Mouse (Mus musculus) ES-Bruce4 (cell line): ENCODE measurements at regions not wholly inside any gene's neighbourhood (a gene's known extent, or its start where the extent isn't known, plus 50 kb on each side); places are given as distances from the start of the nearest gene placed in this dataset.

Experiments used
- H3K27ac ChIP-seq: 2 replicates; pipeline ENCODE4 v1.5.1; 2012; ENCODE audit warnings: low read length, inconsistent platforms; ENCODE audit not compliant: insufficient read depth
- H3K27me3 ChIP-seq: 2 replicates; pipeline ENCODE4 v1.6.1; 2012; ENCODE audit warnings: mild to moderate bottlenecking, low read length, inconsistent platforms; ENCODE audit not compliant: control insufficient read depth, poor library complexity, insufficient read depth, severe bottlenecking
- H3K36me3 ChIP-seq: 2 replicates; pipeline ENCODE4 v1.6.1; 2012; ENCODE audit warnings: inconsistent platforms, mild to moderate bottlenecking, low read length, moderate library complexity; ENCODE audit not compliant: control insufficient read depth, poor library complexity, insufficient read depth, severe bottlenecking
- H3K4me1 ChIP-seq: one replicate; pipeline ENCODE4 v1.8.1; 2011; ENCODE audit warnings: low read length; ENCODE audit not compliant: control insufficient read depth, insufficient read depth
- H3K4me3 ChIP-seq: 2 replicates; pipeline ENCODE4 v1.5.1; 2011; ENCODE audit warnings: low read depth, mild to moderate bottlenecking, low read length
- H3K9ac ChIP-seq: 2 replicates; pipeline ENCODE4 v1.6.1; 2012; ENCODE audit warnings: low read depth, mild to moderate bottlenecking, inconsistent platforms; ENCODE audit not compliant: poor library complexity, severe bottlenecking
- H3K9me3 ChIP-seq: replicated peaks from 2 replicates; pipeline ENCODE4 v1.6.1; 2012; ENCODE audit warnings: mild to moderate bottlenecking, low read length, inconsistent platforms; ENCODE audit not compliant: control insufficient read depth, poor library complexity, insufficient read depth, severe bottlenecking
- CTCF ChIP-seq: IDR thresholded peaks from one replicate; pipeline ENCODE4 v1.8.1; 2011; ENCODE audit warnings: low read depth, low read length
- EP300 ChIP-seq: IDR thresholded peaks from 2 replicates; pipeline ENCODE4 v1.6.1; 2011; ENCODE audit warnings: low read depth, low read length; ENCODE audit not compliant: insufficient read depth
- POLR2A ChIP-seq: IDR thresholded peaks from one replicate; pipeline ENCODE4 v1.8.1; 2011; ENCODE audit warnings: low read length; ENCODE audit not compliant: insufficient read depth

GRCm38 (mm10) chr2:93135324-93135723 lies 52.0 kb upstream of the Trp53i11 start:
- Histone ChIP-seq H3K36me3 (no peaks in the 10 kb centered on the region), H3K27me3 (no peaks in the 10 kb centered on the region), H3K27ac (no peak overlapping the region), H3K9me3 (no peaks in the 10 kb centered on the region), H3K4me3 (no peak overlapping the region), H3K4me1 (no peaks in the 10 kb centered on the region), H3K9ac (no peak overlapping the region)
- no peak for TF ChIP-seq EP300
- no peak for TF ChIP-seq POLR2A
- no peak for TF ChIP-seq CTCF

- H3K9ac ChIP-seq, result no peak overlapping the region
- no peaks in the 10 kb centered on the region for H3K9me3 ChIP-seq
- no peaks in the 10 kb centered on the region for H3K36me3 ChIP-seq
- TF ChIP-seq CTCF (no peak), EP300 (no peak), POLR2A (no peak)
- no peaks in the 10 kb centered on the region for H3K27me3 ChIP-seq
- H3K27ac ChIP-seq, result no peak overlapping the region
- no peak overlapping the region for H3K4me3 ChIP-seq
- H3K4me1 ChIP-seq, result no peaks in the 10 kb centered on the region
Measured at GRCm38 (mm10) chr2:93133301-93133971, 53.9 kb upstream of the Trp53i11 start.

GRCm38 (mm10) chr2:93131825-93132623 lies 55.3 kb upstream of the Trp53i11 start:
- H3K27me3 ChIP-seq, result no peaks in the 10 kb centered on the region
- H3K9me3 ChIP-seq, result no peaks in the 10 kb centered on the region
- no peak overlapping the region for H3K9ac ChIP-seq
- H3K27ac ChIP-seq, result no peak overlapping the region
- H3K4me1 ChIP-seq, result no peaks in the 10 kb centered on the region
- no peaks in the 10 kb centered on the region for H3K36me3 ChIP-seq
- H3K4me3 ChIP-seq, result no peak overlapping the region
- no peak for TF ChIP-seq POLR2A
- no peak for TF ChIP-seq EP300
- TF ChIP-seq CTCF, result no peak

- TF ChIP-seq CTCF (no peak), POLR2A (no peak), EP300 (no peak)
- no peak overlapping the region for H3K4me3 ChIP-seq
- no peak overlapping the region for H3K27ac ChIP-seq
- H3K36me3 ChIP-seq, result no peaks in the 10 kb centered on the region
- H3K9me3 ChIP-seq, result no peaks in the 10 kb centered on the region
- H3K9ac ChIP-seq, result no peak overlapping the region
- no peaks in the 10 kb centered on the region for H3K27me3 ChIP-seq
- no peaks in the 10 kb centered on the region for H3K4me1 ChIP-seq
Measured at GRCm38 (mm10) chr2:93131236-93131635, 56.1 kb upstream of the Trp53i11 start.

GRCm38 (mm10) chr2:93129176-93129575 lies 58.2 kb upstream of the Trp53i11 start:
- no peak overlapping the region for H3K27ac ChIP-seq
- no peak for TF ChIP-seq EP300
- TF ChIP-seq CTCF, result no peak
- no peak for TF ChIP-seq POLR2A
- H3K9ac ChIP-seq, result no peak overlapping the region
- no peaks in the 10 kb centered on the region for H3K27me3 ChIP-seq
- H3K4me1 ChIP-seq, result no peaks in the 10 kb centered on the region
- no peaks in the 10 kb centered on the region for H3K36me3 ChIP-seq
- H3K4me3 ChIP-seq, result no peak overlapping the region
- H3K9me3 ChIP-seq, result no peaks in the 10 kb centered on the region

- no peaks in the 10 kb centered on the region for H3K9me3 ChIP-seq
- H3K27me3 ChIP-seq, result no peaks in the 10 kb centered on the region
- H3K4me3 ChIP-seq, result no peak overlapping the region
- no peak overlapping the region for H3K9ac ChIP-seq
- no peak overlapping the region for H3K27ac ChIP-seq
- H3K36me3 ChIP-seq, result no peaks in the 10 kb centered on the region
- H3K4me1 ChIP-seq, result no peaks in the 10 kb centered on the region
- no peak for TF ChIP-seq EP300
- TF ChIP-seq CTCF, result no peak
- TF ChIP-seq POLR2A, result no peak
Measured at GRCm38 (mm10) chr2:93126595-93127165, 60.7 kb upstream of the Trp53i11 start.
